Mouse (Mus musculus): ENCODE data around the gene H2-T3.
A peak's percentile ranks its signal among the peaks of the same experiment; 100 is the strongest.
"Not testable (repeated sequence)": the region's sequence is repeated elsewhere in the genome, so short reads cannot be mapped to it uniquely, and the experiment has no call there.

H2-T3 gene

GRCm38 (mm10) chr17:36190169-36190507 is at the start of gene H2-T3:
H2-T3 (minus strand) TSS chr17:36190287.
- no peak for DNase-seq (ENCODE audit: low read depth)

DNA sequence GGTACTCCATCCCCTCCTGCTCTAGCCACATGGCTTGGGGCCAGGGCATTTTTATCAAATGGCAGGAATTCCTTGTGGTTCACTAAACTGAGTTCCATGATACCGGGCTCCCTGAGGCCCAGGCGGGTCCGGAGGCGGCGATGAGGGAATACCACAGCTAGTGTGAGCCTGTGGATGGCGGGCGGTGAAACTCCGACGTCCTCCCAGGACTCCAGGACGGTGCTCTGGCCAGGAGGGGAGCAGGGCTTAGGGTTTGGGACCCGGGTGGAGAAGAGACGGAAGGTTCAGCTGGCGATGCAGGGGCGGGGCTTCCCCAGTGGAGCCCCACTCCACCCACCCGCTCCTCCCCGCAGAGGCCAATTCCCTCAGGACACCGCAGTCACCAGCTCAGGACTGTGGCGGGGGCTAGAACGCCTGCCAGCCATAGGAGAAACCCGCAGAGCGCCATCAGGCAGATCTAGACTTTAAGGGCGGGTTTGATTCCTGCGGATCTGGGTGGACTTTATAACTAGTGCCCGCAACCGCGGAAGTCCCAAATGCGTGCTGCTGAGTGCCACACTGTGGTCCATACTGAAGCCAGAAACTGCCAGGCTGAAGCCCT is 47.3 kb upstream of the H2-T3 start:
- DNase-seq (ENCODE audit: low read depth) = no peak

DNA sequence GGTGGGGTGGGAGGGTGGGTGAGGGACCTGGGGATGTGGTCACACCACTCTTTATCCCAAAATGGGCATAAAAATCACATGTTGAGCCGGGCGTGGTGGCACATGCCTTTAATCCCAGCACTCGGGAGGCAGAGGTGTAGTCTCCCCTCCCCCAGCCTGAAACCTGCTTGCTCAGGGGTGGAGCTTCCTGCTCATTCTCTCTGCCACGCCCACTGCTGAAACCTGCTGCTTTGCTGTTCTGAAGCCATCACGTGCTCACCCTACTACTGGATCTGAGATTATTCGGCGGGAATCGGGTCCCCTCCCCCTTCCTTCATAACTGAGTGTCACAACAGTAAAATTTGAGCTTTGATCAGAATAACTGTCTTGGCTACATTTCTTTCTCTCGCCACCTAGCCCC is 45.2 kb upstream of the H2-T3 start:
- not testable (repeated sequence) for DNase-seq (ENCODE audit: low read depth)

DNA sequence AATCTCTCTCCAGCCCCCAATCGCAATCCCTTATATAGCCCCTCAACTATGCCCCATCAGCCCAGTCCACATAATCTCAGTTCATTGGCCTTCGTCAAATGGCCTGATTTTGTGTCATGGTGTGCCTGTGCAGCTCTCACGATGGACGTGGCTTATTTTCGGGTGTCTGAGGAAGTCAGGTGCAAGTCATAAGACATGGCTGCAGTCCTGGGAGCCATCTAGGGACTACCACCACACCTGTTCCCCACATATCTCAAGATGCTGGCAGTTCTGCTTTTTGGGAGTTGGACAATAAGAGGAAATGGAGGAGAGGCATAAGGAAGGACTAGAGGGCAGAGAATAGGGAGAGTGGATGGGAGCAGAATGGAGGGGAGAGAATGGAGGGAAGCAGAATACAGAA is 43.5 kb upstream of the H2-T3 start:
- DNase-seq (ENCODE audit: low read depth) = no peak

- peak; percentile 95 for DNase-seq (ENCODE audit: low read depth)
Observed at GRCm38 (mm10) chr17:36231318-36231717, 41.2 kb upstream of the H2-T3 start.

DNA sequence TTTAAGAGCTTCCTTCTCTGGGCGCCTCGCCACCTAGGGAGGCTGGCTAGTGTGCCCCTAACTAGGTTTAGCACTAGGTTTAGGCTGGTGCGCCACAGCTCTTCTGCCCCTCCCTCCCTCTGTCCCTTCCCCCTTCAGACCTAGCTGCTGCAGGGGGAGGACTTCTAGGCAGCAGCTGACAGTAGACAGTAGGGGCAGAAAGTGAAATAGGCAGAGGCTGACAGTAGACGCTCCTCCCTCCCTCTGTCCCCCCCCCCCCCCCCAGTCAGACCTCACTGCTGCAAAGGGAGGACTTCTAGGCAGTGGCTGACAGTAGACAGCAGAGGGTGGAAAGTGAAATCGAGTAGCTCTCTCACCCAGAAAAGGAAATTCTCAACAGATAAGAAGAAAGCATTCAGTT is 39.0 kb upstream of the H2-T3 start:
- no peak for DNase-seq (ENCODE audit: low read depth)

DNA sequence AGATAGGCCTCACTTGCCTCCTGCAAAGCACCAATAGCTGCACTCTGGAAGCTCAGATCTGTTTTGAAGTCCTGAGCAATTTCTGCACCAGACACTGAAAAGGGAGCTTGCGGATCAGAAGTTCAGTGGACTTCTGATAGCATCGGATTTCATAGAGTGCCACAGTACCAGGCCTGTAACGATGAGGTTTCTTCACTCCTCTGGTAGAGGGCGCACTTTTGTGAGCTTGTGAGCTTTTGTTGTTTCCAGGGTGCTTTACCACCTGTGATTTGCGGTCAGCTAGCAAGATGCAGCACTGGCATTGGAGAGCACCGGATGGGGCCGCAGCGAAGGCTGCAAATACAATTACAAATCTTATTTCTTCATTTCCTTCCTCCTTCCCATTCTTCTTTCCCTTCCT is 36.8 kb upstream of the H2-T3 start:
- DNase-seq (ENCODE audit: low read depth) = no peak

- no peak for DNase-seq (ENCODE audit: low read depth)
Observed at GRCm38 (mm10) chr17:36225231-36225824, 35.2 kb upstream of the H2-T3 start.

DNA sequence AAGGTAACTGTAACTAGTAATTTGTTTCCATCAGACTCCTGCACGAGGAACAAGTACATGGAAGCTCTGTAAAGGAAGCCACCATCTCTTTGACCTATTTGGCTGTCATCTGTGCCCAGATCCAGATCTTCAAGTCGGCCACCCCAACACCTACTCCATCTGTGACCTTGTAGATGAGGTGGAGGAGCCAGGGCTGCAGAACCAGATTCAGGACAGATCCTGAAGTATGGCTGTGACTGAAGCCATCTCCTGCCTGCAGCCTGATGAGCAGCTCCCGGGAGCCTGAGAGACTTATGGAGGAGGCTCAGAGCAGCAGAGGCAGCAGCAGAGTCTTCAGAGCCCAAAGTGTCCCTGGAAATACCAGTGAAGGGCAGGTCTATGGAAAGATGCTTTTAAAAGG is 34.4 kb upstream of the H2-T3 start:
- DNase-seq (ENCODE audit: low read depth) = no peak

- DNase-seq (ENCODE audit: low read depth) = no peak
Observed at GRCm38 (mm10) chr17:36218594-36219155, 28.6 kb upstream of the H2-T3 start.

- no peak for DNase-seq (ENCODE audit: low read depth)
Observed at GRCm38 (mm10) chr17:36215586-36215985, 25.5 kb upstream of the H2-T3 start.

DNA sequence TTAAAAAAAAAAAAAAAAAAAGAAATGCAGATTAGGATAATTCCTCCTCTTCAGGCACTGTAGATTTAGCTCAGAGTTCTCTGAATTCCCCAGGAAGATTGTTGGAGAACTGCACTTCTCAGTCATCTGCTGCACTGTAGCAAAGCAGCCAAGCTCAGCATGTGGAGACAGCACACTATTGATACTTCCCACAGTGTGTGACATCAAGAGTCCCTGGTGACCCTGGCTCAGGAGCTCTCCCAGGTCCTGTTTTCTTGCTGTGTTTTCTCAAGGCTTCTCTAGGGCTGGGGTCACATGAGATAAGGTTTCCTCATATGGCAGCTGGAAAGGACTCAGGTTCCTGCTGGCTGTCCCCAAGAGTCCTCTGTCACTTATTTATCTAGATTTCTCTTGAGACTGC is 16.8 kb upstream of the H2-T3 start:
- DNase-seq (ENCODE audit: low read depth) = no peak

GRCm38 (mm10) chr17:36205862-36206261 is 15.8 kb upstream of the H2-T3 start:
- no peak for DNase-seq (ENCODE audit: low read depth)

- no peak for DNase-seq (ENCODE audit: low read depth)
Observed at GRCm38 (mm10) chr17:36205456-36205855, 15.4 kb upstream of the H2-T3 start.

GRCm38 (mm10) chr17:36201851-36202250 is 11.8 kb upstream of the H2-T3 start:
- no peak for DNase-seq (ENCODE audit: low read depth)

GRCm38 (mm10) chr17:36198317-36198716 is 8.2 kb upstream of the H2-T3 start:
- no peak for DNase-seq (ENCODE audit: low read depth)

- no peak for DNase-seq (ENCODE audit: low read depth)
Observed at GRCm38 (mm10) chr17:36194471-36194870, 4.4 kb upstream of the H2-T3 start.

GRCm38 (mm10) chr17:36193546-36194141 is 3.6 kb upstream of the H2-T3 start:
- peak; percentile 5 for DNase-seq (ENCODE audit: low read depth)

DNA sequence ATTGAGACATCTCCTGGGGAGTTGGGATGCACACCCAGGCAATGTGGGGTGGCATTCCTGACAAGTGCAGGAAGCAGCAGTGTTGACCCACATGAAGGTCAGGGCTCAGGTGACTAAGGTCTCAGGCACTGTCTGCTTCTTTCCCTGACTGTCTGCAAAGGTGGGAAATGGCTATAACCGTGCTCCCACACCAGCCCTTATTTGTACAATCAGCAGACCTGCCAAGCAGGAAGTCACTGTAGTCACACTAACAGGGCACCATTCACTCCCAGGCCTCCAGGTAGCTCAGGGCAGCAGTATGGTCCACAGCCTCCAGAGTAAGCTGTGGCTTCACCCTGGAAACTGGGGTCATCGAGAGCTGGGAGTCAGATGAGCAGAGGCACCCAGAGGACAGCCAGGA is 2.3 kb upstream of the H2-T3 start:
- DNase-seq (ENCODE audit: low read depth) = no peak

DNA sequence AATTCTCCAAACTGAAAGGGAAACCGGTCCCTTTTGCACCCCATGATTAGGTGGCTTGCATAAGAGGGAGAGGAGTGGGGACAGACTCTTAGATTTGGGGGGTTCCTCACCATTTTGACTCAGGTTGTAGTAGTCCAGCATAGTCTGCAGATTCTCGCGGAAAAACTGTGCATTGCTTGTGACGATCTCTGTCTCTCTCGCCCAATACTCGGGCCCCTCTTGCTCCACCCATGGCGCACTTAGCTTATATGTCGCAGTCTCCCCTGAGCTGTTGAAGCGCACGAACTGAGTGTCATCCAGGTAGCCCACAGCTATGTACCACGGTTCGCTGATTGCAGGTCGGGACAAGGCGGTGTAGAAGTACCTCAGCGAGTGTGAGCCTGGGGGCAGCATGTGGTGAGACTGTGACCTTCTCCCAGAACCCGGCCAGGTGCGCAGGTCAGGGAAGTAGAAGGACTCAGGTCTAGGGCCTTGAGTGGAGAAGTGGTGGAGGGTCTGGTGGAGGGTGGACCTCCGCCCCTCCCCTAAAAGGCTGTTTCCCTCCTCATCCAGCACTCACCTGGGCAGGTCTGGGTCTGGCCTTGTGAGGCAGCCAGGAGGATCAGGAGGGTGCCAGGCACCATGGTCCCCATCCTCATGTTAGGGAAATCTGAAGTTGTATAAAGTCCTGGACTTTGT is 457 bp downstream of the H2-T3 start:
- no peak for DNase-seq (ENCODE audit: low read depth)

DNA sequence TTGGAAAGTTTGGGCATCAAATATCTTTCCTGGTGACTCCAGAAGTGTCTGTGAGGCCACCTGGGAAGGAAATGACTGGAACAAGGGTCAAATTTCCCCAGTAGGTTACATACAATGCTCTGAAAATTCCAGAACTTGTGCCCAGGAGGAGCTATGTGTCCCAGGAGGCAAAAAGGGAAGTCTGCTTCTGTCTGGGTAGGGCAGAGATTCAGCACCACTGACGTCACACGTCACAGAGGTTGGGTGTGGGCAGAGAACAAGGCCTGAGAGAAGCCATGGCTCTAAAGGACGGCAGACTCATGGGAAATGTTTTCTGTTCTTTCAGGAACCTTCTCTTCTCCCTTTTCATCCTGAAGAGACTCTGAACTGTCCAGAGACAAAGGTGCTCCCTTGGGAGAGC is 2.5 kb downstream of the H2-T3 start:
- no peak for DNase-seq (ENCODE audit: low read depth)

- DNase-seq (ENCODE audit: low read depth) = no peak
Observed at GRCm38 (mm10) chr17:36182212-36182611, 7.9 kb downstream of the H2-T3 start.

DNA sequence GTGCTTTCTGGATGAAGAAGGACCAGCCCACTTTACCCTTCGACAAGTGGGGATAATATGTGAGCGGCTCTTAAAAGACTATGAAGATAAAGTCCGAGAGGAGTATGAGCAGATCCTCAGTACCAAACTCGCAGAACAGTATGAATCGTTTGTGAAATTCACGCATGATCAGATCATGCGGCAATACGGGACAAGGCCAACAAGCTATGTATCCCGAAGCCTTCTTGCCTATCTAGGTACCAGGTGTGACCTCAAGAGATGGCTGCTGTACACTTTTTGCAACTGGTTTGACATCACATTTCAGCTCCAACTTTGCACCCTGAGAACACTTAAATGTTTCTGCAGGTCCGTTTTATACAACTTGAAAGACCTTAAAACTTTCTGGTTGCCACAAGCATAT is 10.6 kb downstream of the H2-T3 start:
- DNase-seq (ENCODE audit: low read depth) = not testable (repeated sequence)
